Mouse (Mus musculus): ENCODE measurements at regions not wholly inside any gene's neighbourhood (a gene's known extent, or its start where the extent isn't known, plus 50 kb on each side); places are given as distances from the start of the nearest gene placed in this dataset.

DNA sequence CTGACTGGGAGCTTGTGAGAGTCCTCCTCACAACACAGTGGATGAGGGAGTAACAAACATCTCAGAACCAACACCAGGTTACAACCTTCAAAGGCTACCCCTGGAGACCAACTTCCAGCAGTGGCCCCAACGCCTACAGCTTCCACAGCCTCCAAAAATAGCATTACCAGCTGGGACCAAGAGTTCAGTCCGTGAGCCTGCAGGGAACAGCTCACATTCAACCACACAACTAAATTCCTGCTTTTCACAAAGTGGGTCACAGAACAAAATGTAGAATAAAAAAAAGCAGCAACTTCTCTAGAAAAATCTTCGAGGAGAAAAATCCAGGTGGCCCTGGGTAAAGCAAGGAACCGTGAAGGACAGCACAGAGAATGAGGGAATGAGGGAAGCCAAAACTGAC is 485.0 kb upstream of the Atp11b start:
- no peak overlapping the region for H3K4me2 ChIP-seq
- no peaks in the 10 kb centered on the region for H3K9me3 ChIP-seq (ENCODE audit: control insufficient read depth, low read length)
- ATAC-seq (ENCODE audit: low FRiP score) (no peak), DNase-seq (ENCODE audit: low spot score, missing footprints) (peak; percentile 75)
- no peak overlapping the region for H3K27ac ChIP-seq (ENCODE audit: low read depth, low read length)
- no peak overlapping the region for H3K9ac ChIP-seq (ENCODE audit: low read length)
- no peaks in the 10 kb centered on the region for H3K36me3 ChIP-seq (ENCODE audit: control insufficient read depth, insufficient read depth, low read length)
- no peak overlapping the region for H3K4me3 ChIP-seq (ENCODE audit: low read depth, low read length)
- WGBS = 70% methylated on average over 4 of the region's 4 CpGs
- H3K4me1 ChIP-seq (ENCODE audit: control insufficient read depth, insufficient read depth, low read length) = peaks cover 8% of the 10 kb centered on the region; the same call in 1 of the 2 replicates
- no peaks in the 10 kb centered on the region for H3K27me3 ChIP-seq (ENCODE audit: control insufficient read depth, insufficient read depth, low read length)

DNA sequence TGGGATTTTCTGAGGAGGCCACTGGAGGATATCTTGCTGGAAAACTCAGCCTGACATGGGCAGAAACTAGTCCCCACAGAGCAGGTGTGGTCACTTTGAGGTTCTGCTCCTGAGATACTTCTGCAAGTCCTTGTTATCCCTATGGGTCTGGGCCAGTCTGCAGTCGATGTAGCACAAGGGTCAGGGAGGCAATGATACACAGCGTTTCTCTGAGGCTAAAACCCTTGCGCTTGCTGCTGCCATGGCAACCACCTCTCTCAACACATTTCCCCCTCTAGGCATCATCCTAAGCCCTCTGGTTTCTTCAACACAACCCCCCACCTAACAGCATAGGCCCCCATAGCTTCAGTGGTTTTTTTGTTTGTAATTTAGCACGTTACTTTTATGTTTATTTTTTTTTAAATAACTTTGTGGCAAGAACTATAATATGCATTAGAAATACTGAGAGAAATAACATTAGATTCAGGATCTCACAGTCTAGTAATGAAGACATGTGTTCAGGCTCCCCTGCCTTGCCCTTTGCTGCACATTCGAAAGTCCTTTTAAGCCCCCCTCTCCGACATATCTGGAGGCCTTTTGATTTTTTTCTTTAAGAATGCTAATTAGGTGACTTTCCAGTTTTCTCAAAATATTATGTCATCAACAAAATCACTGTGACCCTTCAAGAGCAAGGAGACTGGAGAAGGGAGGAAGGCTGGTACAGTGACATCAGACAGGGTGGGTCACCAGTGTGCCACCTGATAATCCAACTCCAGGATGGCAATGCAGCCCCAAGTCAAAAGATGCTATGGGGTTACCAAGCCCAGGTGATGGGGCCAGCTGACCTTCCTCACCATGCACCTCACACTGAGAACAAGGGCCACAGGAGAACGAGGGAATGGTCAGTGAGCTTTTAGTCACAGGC is 483.7 kb upstream of the Atp11b start:
- 45% methylated on average over 7 of the region's 7 CpGs for WGBS
- Histone ChIP-seq H3K4me1 (ENCODE audit: control insufficient read depth, insufficient read depth, low read length) (peaks cover 8% of the 10 kb centered on the region; the same call in 1 of the 2 replicates), H3K27me3 (ENCODE audit: control insufficient read depth, insufficient read depth, low read length) (no peaks in the 10 kb centered on the region), H3K27ac (ENCODE audit: low read depth, low read length) (no peak overlapping the region), H3K9me3 (ENCODE audit: control insufficient read depth, low read length) (no peaks in the 10 kb centered on the region), H3K4me2 (no peak overlapping the region), H3K4me3 (ENCODE audit: low read depth, low read length) (no peak overlapping the region), H3K9ac (ENCODE audit: low read length) (no peak overlapping the region), H3K36me3 (ENCODE audit: control insufficient read depth, insufficient read depth, low read length) (no peaks in the 10 kb centered on the region)
- DNase-seq (ENCODE audit: low spot score, missing footprints) (peak; percentile 85), ATAC-seq (ENCODE audit: low FRiP score) (peak; percentile 68)

DNA sequence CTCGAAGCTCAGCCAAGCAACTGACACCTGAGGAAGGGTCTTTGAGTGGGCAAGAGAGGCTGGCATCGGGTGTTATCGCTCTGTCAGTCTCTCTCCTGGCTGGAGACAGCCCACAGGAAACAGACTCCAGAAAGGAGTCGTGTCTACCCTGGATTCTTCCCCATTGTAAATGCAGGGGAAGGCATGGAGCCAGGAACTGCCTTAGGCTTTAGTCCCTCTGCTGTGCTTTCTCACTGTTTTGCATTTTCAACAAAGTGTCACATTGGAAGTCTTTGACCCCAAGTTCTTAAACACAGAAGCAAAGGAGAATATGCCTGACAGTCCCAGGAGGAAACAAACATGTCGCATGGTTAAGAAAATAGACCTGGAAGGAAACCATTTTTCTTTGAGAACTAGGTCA is 480.4 kb upstream of the Atp11b start:
- Histone ChIP-seq H3K27ac (ENCODE audit: low read depth, low read length) (no peak overlapping the region), H3K27me3 (ENCODE audit: control insufficient read depth, insufficient read depth, low read length) (no peaks in the 10 kb centered on the region), H3K9ac (ENCODE audit: low read length) (no peak overlapping the region), H3K4me3 (ENCODE audit: low read depth, low read length) (no peak overlapping the region), H3K4me2 (no peak overlapping the region), H3K36me3 (ENCODE audit: control insufficient read depth, insufficient read depth, low read length) (no peaks in the 10 kb centered on the region), H3K4me1 (ENCODE audit: control insufficient read depth, insufficient read depth, low read length) (peaks cover 8% of the 10 kb centered on the region; the same call in 1 of the 2 replicates), H3K9me3 (ENCODE audit: control insufficient read depth, low read length) (no peaks in the 10 kb centered on the region)
- DNase-seq (ENCODE audit: low spot score, missing footprints) (peak; percentile 41), ATAC-seq (ENCODE audit: low FRiP score) (no peak)
- WGBS = 69% methylated on average over 5 of the region's 5 CpGs

DNA sequence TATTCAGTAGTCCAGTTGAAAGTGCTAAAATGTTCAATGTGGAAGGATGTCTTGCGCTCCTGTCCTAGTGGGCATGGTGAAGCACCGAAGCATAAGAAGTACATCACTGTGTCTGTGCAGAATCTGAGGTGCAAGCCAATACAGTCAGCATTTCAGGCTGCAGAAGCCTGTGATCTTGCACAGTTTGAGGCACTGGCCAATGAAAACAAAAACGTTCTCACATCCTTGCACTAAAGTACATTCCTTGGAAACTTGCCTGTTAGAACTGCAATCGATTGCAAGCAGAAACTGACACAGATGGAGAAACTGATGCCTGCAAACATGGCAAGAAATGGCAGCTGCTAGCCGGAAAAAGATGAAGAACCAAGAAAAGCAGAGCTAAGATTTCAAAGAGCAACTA is 472.9 kb upstream of the Atp11b start:
- Histone ChIP-seq H3K27ac (ENCODE audit: low read depth, low read length) (no peak overlapping the region), H3K36me3 (ENCODE audit: control insufficient read depth, insufficient read depth, low read length) (no peaks in the 10 kb centered on the region), H3K27me3 (ENCODE audit: control insufficient read depth, insufficient read depth, low read length) (no peaks in the 10 kb centered on the region), H3K9ac (ENCODE audit: low read length) (no peak overlapping the region), H3K4me3 (ENCODE audit: low read depth, low read length) (no peak overlapping the region), H3K4me2 (no peak overlapping the region), H3K4me1 (ENCODE audit: control insufficient read depth, insufficient read depth, low read length) (no peaks in the 10 kb centered on the region), H3K9me3 (ENCODE audit: control insufficient read depth, low read length) (no peaks in the 10 kb centered on the region)
- no peak for ATAC-seq (ENCODE audit: low FRiP score)
- peak; percentile 45 for DNase-seq (ENCODE audit: low spot score, missing footprints)
- 76% methylated on average over 5 of the region's 5 CpGs for WGBS

DNA sequence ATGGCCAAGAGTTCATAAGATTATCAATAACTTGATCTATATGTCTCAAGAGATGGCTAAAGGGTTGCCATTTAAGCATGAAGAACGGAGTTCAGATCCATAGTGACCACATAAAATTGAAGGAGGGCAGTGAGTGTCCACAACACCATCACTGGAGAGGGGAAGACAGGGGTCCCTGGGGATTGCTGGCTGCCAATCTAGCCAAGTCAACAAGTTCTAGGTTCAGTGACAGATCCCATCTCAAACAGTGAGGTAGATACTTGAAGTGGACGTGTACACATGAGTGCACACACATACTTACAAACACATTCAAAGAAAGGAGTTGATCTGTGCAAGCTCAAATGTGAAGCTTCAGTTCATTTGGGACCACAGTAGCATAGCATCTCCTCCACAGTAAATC is 471.8 kb upstream of the Atp11b start:
- Histone ChIP-seq H3K4me3 (ENCODE audit: low read depth, low read length) (no peak overlapping the region), H3K4me1 (ENCODE audit: control insufficient read depth, insufficient read depth, low read length) (no peaks in the 10 kb centered on the region), H3K4me2 (no peak overlapping the region), H3K9me3 (ENCODE audit: control insufficient read depth, low read length) (no peaks in the 10 kb centered on the region), H3K27ac (ENCODE audit: low read depth, low read length) (no peak overlapping the region), H3K9ac (ENCODE audit: low read length) (no peak overlapping the region), H3K27me3 (ENCODE audit: control insufficient read depth, insufficient read depth, low read length) (no peaks in the 10 kb centered on the region), H3K36me3 (ENCODE audit: control insufficient read depth, insufficient read depth, low read length) (no peaks in the 10 kb centered on the region)
- 86% methylated on average over 2 of the region's 2 CpGs for WGBS
- ATAC-seq (ENCODE audit: low FRiP score) (no peak), DNase-seq (ENCODE audit: low spot score, missing footprints) (peak; percentile 69)

DNA sequence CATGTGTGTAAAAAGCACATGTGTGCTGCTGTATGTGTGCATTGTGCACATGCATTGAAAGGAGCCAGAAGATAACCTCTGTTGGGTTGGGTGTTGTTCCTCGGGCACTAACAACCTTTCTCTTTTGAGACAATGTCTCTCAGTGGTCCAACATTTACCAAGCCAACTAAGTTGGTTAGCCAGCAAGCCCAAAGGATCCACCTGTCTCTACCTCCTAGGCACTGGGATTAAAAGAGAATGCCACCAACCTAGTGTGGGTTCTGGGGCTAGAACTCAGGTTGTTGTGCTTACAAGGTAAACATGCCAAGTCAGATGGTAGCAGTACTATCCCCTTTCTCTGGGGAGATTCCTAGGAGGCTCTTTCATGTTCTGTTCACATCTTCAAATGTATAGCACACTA is 459.1 kb upstream of the Atp11b start:
- Histone ChIP-seq H3K27ac (ENCODE audit: low read depth, low read length) (no peak overlapping the region), H3K9me3 (ENCODE audit: control insufficient read depth, low read length) (no peaks in the 10 kb centered on the region), H3K36me3 (ENCODE audit: control insufficient read depth, insufficient read depth, low read length) (no peaks in the 10 kb centered on the region), H3K4me1 (ENCODE audit: control insufficient read depth, insufficient read depth, low read length) (no peaks in the 10 kb centered on the region), H3K4me2 (no peak overlapping the region), H3K4me3 (ENCODE audit: low read depth, low read length) (no peak overlapping the region), H3K27me3 (ENCODE audit: control insufficient read depth, insufficient read depth, low read length) (no peaks in the 10 kb centered on the region), H3K9ac (ENCODE audit: low read length) (no peak overlapping the region)
- 84% methylated on average over 1 of the region's 1 CpGs for WGBS
- ATAC-seq (ENCODE audit: low FRiP score) = no peak
- DNase-seq (ENCODE audit: low spot score, missing footprints) = peak; percentile 62

DNA sequence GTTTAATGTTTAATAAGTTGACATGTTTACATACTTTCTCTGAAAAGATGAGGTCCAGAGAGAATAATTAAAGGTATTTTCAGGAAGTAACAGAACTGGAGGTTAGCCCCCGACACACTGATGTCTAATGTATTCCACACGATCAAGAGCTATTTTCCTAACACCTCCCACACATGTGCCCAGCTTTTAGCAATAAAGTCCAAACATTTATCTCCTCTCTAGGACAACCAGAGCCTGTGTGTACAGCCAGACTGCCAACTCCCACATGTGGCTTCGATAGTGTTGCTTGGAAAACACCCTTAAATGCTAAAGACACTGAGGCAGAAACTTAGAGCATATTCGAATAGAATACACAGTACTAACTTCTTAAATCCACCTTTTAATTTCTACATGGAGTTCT is 458.2 kb upstream of the Atp11b start:
- WGBS = 80% methylated on average over 4 of the region's 4 CpGs
- no peak for ATAC-seq (ENCODE audit: low FRiP score)

DNA sequence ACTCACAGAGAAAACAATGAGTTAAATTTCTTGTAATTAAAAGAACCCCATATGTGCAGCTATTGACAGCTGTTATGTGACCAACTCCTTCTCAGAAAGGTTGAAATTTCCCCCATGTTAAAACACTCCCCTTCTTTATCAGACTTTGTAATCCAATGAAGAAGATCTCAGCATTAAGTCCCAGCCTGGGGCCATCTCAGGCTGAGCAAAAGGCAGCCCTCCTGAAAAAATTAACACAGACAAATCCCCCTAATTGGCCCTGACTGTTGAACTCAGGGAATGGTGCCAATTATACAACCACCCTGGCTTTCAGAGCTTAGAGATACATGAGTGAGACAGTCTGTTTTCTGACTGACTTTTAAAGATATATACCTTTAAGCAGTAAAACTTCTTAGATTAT is 454.9 kb upstream of the Atp11b start:
- Histone ChIP-seq H3K36me3 (ENCODE audit: control insufficient read depth, insufficient read depth, low read length) (no peaks in the 10 kb centered on the region), H3K4me3 (ENCODE audit: low read depth, low read length) (no peak overlapping the region), H3K9me3 (ENCODE audit: control insufficient read depth, low read length) (no peaks in the 10 kb centered on the region; the same call in 1 of the 2 replicates), H3K27ac (ENCODE audit: low read depth, low read length) (no peak overlapping the region), H3K4me1 (ENCODE audit: control insufficient read depth, insufficient read depth, low read length) (no peaks in the 10 kb centered on the region), H3K4me2 (no peak overlapping the region), H3K27me3 (ENCODE audit: control insufficient read depth, insufficient read depth, low read length) (no peaks in the 10 kb centered on the region), H3K9ac (ENCODE audit: low read length) (no peak overlapping the region)
- ATAC-seq (ENCODE audit: low FRiP score) (no peak), DNase-seq (ENCODE audit: low spot score, missing footprints) (peak; percentile 62)

More for the DNA sequence above, 458.2 kb upstream of the Atp11b start:
- Histone ChIP-seq H3K4me3 (ENCODE audit: low read depth, low read length) (no peak overlapping the region), H3K27me3 (ENCODE audit: control insufficient read depth, insufficient read depth, low read length) (no peaks in the 10 kb centered on the region), H3K36me3 (ENCODE audit: control insufficient read depth, insufficient read depth, low read length) (no peaks in the 10 kb centered on the region), H3K4me1 (ENCODE audit: control insufficient read depth, insufficient read depth, low read length) (no peaks in the 10 kb centered on the region), H3K4me2 (no peak overlapping the region), H3K27ac (ENCODE audit: low read depth, low read length) (no peak overlapping the region), H3K9ac (ENCODE audit: low read length) (no peak overlapping the region), H3K9me3 (ENCODE audit: control insufficient read depth, low read length) (no peaks in the 10 kb centered on the region)
- DNase-seq (ENCODE audit: low spot score, missing footprints) = peak; percentile 53

DNA sequence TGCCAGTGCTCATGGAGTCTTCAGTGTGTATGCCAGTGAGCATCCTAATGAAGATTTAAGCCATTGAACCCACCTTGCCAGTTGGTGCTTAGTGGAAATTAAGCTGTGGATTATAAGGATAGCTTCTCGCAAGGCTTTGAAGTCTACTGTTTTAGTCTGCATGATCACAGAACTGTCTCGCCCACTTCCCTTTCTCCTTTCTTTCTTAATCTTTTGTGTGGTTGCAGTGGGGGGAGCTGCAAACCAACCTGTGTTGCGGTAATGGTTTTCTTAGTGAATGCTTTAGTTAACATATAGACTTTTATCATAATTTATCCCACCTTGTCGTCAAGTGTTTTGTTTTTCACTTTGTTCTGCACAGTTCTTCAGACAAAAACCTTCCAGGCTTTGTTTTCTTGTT is 447.9 kb upstream of the Atp11b start:
- H3K27me3 ChIP-seq (ENCODE audit: control insufficient read depth, insufficient read depth, low read length) = no peaks in the 10 kb centered on the region
- 80% methylated on average over 4 of the region's 4 CpGs for WGBS
- no peaks in the 10 kb centered on the region for H3K36me3 ChIP-seq (ENCODE audit: control insufficient read depth, insufficient read depth, low read length)
- H3K9me3 ChIP-seq (ENCODE audit: control insufficient read depth, low read length) = no peaks in the 10 kb centered on the region; the same call in 1 of the 2 replicates
- DNase-seq (ENCODE audit: low spot score, missing footprints) (no peak), ATAC-seq (ENCODE audit: low FRiP score) (no peak)
- no peak overlapping the region for H3K4me3 ChIP-seq (ENCODE audit: low read depth, low read length)
- H3K27ac ChIP-seq (ENCODE audit: low read depth, low read length) = no peak overlapping the region
- no peak overlapping the region for H3K9ac ChIP-seq (ENCODE audit: low read length)
- no peak overlapping the region for H3K4me2 ChIP-seq
- H3K4me1 ChIP-seq (ENCODE audit: control insufficient read depth, insufficient read depth, low read length) = no peaks in the 10 kb centered on the region

Data from midbrain, embryonic 11.5 days (tissue).